Mouse (Mus musculus) skeletal muscle tissue, adult 2 months (tissue): Measurements from ENCODE around the gene Trpc2.
A peak's percentile ranks its signal among the peaks of the same experiment; 100 is the strongest.
"Not testable (repeated sequence)": the region's sequence is repeated elsewhere in the genome, so short reads cannot be mapped to it uniquely, and the experiment has no call there.

Experiments
- DNase-seq: peaks from one replicate; pipeline ENCODE4 v3.0.0-alpha.2; 2012; ENCODE audit warnings: low read depth, low spot score

The Trpc2 gene

DNA sequence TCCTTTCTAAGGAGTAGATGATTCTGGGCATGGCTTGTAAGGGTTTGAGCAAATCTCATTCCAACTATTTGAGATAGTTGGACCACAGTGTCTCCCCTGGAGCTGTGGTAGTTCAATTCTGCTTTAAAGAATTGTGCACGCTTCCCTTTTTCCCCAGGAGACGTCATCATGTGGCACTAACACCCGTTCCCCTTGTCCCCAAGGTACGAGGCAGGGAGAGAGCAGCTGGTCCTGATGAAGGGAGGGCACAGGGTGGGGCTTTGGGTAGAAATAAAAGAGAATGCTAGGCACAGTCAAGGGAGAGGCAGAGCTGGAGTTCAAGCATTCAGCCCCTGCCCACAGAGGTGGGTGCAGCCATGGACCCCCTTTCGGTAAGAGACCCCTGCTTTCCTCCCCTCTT, at the start of gene Trpc2:
TSS of gene Trpc2 (plus strand) at position 301 of the 400 bp plus-strand sequence.
- DNase-seq, result no peak

DNA sequence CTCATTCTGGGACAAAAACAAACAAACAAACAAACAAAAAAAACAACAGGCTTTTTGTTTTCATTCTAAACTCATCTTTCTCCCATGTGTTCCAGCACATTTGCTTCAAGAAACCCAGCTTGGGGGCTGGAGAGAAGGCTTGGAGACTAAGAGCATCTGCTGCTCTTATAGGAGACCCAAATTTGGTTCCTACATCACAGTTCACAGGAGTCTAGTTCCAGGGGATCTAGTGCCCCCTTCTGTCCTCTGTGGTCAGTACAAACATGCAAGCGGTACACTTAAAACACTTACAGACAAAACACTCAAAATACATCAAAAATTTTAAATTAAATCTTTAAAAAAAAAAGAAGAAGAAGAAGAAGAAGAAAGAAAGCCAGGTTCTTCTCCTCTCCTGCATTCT, 48.0 kb upstream of the Trpc2 start:
- no peak for DNase-seq

DNA sequence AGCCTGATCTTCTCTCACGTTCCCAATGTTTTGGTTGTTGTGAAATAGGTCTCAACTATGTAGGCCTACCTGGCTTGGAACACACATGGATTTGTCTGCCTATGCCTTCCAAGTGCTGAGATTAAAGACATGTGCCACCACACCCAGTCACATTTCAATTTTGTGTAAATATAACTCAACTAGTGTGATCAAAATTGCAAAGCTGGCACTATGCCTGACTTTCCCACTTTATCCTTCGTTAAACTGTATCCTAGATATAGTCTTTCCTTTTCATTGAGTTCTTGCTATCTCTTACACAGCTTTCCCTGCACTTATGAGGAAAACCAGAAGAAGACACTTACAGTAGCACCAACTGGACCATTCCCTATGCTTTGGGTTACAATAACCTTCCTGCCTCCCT, 47.4 kb upstream of the Trpc2 start:
- no peak for DNase-seq

DNA sequence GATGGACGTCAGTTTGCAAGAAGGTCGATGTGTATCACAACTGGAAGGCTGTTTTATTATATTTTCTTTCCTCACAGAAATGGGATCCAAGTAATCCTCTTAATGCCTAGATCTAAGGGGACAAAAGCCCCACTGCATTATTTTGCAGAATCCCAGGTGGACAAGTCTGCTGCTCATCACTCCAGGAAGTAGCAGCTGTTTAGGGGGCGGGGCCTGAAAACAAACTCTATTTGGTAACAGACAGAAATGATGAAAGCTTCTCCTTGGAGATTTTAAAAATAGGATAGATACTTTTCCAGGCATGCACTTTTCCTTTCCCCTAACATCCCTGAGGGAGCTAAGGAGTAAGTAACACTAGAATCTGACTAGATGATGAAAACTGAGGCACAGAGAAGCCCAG, 45.6 kb upstream of the Trpc2 start:
- no peak for DNase-seq

DNA sequence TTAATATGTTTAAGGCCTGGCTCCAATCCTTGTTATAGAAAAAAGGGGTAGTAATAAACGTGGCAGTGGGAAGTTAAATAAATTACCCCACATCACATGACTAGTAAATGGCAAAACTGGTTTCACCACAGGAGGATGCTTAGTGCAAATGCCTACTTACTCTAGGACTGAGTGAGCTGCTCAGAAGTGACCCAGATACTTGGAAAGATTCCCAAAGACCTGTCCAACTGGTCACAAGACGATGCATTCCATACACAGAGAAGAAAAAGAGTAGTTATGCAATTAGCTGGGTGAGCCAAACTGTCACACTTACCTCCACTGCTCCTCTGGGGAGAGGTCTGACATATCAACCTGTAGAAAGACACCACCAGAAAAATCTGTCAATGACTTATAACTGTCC, 40.6 kb upstream of the Trpc2 start:
- no peak for DNase-seq

DNA sequence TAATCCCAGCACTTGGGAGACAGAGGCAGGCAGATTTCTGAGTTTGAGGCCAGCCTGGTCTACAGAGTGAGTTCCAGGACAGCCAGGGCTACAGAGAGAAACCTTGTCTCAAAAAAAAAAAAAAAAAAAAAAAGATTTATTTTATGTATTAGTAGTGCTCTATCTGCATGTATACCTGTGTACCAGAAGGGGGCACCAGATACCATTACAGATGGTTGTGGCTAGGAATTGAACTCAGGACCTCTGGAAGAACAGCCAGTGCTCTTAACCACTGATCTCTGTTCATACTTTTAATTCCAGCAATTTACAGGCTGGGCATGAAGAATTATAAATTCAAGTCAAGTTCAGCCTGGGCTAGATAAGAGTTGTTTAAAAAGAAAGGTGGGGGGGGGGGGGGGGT, 34.4 kb upstream of the Trpc2 start:
- DNase-seq, result not testable (repeated sequence)

DNA sequence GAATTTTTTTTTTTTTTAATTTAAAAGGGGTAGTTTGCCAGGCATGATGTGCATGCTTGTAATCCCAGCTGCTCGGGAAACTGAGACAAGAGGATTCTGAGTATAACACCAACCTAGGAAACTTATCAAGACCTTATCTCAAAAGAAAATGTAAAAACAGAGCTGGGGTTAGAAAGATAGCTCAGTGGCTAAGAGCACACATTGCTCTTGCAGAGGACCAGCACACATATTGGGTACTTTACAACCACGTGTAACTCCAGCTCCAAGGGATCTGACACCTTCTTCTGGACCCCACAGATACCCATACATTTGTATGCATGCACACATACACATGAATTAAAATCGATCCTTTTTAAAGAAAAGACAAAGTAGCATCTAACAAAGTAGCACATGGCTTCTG, 21.6 kb upstream of the Trpc2 start:
- DNase-seq, result no peak

DNA sequence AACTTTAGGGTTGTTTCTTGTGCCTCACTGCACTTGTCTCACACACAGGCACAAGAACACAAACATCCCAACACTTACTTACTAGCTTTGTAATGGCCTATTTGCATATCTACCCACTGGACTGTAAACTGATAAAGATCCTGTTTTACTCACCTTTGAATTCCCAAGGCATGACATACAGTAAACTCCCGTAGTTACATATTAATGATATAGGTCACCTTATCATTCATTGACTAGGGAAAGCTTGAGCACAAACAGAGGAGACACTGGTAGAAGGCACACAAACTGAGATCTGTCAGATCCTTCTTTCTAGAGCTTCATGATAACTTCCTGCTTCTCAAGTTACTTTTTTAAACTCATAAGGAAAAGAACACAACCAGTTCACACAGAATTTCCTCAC, 20.7 kb upstream of the Trpc2 start:
- DNase-seq, result no peak

DNA sequence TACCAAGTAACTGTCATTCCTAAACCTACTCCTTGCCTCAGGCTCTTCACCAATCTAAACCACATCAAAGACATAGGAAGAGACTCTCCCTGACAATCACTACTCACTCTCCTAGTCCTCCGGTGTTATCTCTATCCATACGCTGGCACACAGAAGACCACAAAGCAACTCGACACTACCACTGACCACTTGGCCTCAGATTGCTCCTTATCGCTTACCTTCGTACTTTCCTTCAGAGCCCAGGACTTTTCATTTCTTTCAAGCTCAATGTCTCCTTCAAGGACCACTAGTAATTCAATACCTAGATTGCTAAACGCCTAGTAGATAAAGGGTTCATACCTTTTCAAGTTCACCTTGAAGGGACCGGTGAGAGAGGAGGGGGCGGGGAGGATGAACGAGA, 19.0 kb upstream of the Trpc2 start:
- DNase-seq, result no peak

DNA sequence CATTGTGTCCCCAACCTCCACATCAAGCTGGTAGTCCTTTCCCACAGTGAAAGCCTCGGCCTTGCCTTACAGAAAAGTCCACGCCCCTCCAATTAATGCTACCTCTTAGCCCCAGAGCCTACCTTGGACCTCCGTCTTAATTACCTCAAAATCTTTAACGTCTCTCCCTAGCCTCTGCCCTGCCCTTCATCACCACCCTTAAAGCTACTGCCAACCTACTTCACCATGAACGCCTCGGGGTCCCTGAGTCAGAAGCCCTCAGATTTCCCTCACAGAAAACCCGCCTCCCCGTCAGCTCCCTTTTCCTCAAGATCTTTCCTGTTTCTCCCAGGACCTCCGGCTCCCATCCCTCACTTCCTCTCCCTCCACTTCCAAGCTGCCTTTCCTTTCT, 18.3 kb upstream of the Trpc2 start:
- no peak for DNase-seq

DNA sequence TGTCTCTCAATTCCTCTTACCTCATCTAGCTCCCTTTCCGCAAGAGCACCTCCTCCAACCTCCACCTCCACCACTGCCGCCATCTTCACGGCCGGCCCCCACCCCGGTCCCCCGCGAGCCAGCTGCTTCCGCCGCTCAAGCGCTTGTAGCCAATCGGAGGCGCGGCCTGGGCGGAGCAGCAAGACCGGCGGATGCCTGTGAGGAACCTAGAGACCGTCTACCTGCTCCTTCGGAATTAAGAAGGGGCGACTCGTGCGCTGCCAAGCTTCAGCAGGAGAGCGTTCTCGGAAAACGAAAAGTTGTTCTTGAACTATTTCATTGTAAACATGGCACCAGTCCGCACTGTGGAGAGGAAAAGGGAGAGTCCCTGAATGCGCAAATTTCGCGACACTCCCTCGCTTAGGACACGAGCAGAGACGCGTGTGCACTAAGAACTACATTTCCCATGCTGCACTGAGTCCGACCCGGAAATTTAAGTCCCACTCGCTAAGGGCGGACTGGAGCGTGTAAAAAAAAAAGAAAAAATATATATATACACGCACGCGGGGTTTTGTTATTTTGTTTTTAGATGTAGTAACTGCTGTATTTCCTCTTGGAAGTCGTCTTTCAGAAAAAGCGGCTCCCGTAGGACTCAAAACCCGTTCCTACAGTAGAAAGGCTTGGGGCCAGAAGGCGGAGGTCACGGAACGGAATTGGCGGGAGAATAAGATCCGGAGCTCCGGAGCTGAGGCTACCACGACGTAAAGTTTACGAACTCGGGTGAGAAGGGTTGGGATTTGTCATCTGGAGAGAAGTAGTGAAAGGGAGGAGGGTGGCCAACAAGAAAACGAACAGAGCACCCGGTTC, 17.6 kb upstream of the Trpc2 start, which contains the start of the genes Rnf121, Xndc1 and Xntrpc:
TSS of gene Rnf121 (minus strand) at position 424 of the 846 bp plus-strand sequence.
TSS of gene Xndc1 (plus strand) at position 466 of the 846 bp plus-strand sequence.
TSS of gene Xntrpc (plus strand) at position 668 of the 846 bp plus-strand sequence.
- DNase-seq, result peak; percentile 88

DNA sequence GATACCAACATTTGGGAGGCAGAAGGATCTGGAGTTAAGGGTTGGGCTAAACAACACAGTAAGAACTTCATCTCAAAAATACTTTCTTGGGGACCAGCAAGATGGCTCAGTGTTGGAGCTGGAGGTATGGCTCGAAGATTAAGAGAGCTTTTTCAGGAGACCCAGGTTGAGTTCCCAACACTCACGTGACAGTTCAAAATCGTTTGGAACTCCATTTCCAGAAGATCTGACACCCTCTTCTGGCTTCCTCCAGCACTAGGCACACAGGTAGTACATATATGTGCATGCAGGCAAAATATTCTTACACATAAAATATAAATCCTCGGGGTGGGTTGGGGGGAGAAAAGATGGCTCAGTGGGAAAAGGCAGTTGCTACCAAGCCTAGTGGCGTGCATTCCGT, 16.6 kb upstream of the Trpc2 start:
- DNase-seq, result no peak

DNA sequence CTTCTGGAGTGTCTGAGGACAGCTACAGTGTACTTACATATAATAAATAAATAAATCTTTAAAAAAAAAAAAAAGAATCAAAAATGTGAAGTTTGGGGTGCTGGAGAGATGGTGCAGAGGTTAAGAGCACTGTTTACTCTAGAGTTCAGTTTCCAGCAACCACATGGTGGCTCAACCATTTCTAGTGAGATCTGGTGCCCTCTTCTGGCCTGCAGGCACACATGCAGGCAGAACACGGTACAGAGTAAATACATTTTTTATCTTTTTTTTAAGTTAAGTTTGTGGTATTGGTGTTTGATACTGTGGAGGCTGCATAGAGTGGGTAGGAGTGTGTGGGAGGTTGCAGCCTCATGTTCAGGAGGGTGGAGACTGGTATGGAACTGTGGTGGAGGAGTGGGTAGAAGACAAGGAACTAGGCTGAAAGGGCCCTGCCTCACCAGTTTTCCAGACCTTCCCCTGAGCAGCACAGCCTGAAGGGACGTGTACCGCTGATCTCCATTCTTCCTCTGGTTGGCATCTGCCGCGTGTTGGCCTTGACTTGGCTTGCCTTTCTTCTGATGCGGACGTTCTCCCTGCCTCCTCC, 6.1 kb upstream of the Trpc2 start:
- no peak for DNase-seq

DNA sequence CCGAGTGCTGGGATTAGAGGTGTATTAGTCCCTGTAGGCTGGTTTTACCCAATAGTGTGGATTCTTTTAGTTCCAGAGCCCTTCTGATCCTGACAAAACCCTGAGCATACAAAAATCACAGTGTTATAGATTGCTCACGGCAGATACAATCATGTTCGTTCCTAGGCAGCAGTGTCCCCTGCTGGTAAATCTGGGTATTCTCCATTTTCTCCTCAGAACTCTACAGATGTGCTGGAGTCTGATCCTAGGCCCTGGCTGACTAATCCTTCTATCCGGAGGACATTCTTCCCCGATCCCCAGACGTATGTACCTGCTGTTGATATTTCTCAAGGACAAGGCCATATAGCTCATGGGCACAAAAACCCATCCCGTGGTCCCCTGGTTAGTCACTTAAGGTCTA, 4.4 kb upstream of the Trpc2 start:
- no peak for DNase-seq

DNA sequence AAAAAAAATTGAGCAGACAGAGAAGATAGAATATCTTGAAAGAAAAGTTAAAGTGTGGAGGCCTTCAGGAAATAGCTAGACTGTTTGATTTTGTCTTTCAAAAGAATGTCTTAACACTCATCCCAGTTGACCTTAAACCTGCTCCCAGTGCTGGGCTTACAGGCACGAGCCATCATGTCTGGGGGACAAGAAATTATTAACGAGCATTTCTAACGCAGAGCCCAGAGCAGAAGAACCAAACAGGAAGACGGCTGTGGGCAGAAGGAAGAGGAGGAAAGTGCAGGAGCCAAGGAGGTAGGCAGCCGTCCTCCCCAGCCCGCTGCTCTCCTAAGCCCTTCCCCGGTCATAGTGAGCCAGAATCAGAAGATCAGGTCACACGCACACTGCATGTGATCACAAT, 2.6 kb upstream of the Trpc2 start:
- no peak for DNase-seq

DNA sequence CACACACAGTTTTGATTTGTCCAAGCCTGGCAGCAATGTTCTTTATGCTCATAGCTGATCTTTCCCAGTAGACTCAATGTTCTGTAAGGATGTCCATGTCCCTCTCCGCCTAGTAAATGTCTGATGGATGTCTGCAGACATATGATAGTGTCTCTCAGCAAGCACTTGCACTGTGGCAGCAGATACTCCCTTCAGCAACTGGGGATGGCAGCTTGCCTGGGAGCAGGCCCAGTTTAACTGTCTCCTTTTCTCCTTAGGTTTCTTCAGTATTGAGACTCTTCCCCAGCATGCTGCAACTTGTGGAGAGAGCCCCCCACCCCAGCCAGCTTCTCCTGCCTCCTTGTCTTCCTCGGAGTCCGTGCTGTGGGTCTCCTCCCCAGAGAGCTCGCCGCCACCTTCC, 1.1 kb upstream of the Trpc2 start:
- peak; percentile 54 for DNase-seq

DNA sequence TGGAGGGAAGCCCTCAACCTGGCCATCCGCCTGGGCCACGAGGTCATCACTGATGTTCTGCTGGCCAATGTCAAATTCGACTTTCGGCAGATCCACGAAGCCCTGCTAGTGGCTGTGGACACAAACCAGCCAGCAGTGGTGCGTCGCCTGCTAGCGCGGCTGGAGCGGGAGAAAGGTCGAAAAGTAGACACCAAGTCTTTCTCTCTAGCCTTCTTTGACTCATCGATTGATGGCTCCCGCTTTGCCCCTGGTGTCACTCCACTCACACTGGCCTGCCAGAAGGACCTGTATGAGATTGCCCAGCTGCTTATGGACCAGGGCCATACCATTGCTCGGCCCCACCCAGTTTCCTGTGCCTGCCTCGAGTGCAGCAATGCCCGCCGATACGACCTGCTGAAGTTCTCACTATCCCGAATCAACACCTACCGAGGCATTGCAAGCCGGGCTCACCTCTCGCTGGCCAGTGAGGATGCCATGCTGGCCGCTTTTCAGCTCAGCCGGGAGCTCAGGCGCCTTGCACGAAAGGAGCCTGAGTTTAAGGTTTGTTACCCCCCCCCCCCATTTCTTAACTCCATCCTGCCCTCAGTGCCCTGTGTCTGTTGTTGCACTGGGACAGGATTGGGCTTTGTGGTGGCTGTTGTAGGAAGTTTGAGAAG, 1.3 kb downstream of the Trpc2 start:
- DNase-seq, result no peak

DNA sequence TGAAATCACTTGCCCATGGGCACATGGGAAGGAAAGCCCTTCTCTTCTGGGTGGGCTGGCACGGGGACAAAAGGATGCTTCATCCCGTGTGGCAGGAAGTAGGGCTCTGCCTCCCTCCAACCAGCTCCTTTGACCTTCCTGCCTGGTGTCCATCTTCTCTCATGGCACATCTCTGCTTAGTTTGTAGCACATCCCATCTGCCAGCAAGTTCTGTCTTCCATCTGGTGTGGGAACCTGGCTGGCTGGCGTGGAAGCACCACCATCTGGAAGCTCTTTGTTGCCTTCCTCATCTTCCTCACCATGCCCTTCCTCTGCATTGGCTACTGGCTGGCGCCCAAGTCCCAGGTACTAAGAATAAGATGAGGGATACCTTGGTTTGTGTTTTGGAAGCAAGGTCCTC, 4.4 kb downstream of the Trpc2 start:
- no peak for DNase-seq

DNA sequence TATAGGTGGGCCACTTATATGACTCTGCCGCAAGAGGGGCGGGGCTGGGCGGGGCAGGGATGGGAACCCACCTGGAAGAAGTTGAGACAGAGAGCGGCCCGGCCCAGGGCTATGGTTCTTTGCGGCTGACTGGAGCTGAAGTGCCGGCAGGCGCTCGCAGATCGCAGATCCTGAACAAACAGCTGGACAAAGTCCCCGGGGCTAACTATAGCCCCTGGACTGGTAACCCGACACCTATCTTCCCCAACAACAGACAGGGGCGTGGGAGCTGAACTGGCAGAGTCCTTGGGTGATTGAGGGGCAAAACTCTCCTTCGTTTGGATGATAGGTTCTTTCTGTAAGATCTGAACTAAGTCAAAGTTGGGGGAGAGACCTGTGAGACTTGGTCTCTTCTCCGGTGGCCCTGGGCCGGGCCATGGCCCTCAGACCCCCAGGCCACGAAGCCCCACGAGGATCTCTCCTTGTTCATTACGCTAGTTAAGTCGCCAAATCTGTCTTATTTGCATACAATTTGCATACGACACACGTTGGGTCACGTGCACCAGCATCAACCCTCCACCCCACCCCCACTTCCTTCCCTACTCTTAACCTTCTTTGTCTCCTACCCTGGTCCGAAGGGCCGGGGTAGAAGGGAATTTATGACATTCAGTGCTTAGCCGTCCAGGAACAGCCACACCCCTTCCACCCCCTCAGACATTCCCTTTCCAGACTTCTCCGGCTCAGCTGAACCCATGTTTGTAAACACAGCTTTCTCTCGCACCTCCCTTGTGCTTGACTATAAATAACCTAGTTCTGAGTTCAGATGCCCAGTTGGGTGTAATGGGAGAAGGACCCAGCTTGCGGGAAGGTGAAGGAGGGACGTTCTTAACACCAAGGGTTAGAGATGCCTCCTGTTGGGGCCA, 17.1 kb downstream of the Trpc2 start:
- DNase-seq, result peak; percentile 88

DNA sequence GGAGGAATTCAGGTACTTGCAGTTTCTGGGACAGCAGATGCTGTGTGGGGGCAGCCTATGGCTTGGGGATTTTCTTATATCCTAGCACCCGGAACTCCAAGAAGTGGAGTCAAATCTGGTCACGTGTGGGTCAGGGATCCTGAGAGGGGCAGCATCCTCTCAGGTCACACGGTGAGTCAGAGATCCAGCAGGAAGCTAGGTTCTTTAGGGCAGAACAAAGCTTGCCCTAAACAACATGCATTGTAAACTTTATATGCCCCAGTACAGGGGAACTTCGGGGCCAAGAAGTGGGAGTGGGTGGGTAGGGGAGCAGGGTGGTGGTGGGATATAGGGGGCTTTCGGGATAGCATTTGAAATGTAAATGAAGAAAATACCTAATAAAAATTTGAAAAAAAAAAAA, 18.0 kb downstream of the Trpc2 start:
- no peak for DNase-seq

DNA sequence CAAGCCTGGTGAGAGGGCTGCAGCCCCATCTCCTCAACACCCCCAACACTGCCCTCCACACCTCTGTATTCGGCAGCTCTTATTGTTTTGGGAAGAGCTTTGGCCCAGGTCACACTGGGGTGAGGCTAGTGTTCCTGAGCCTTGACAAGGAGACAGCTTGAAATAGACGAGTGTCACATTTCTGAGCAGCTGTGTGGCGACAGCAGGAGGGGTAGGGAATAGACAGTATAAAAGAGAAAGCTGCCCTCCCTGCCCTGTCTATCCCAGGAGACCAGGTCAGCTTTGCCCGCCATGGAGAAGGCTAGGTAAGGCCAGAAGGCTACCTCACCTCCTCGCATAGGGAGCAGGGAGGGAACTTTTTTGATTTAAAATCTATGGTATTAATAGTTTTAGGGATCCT, 18.6 kb downstream of the Trpc2 start, which contains the start of gene Art1:
TSS of gene Art1 (plus strand) at position 257 of the 400 bp plus-strand sequence.
- peak; percentile 94 for DNase-seq

DNA sequence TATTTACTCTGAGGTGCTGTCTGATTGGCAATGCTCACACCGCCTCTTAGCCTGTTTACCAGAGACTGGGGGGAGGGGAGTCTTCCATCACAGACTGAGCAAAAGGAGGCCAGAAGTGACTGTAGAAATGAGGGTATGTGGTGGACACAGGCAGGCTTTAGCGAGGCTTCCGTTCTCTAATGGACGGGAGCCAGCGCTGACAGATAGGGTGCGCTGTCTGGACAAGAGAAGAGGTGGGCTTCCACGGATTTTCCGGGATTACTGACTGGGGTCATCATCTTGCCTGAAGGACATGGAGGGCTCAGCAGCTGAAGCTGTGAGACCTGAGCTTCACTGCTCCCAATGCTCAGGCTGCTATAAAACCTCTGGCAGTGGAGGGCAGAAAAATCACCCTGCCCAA, 19.3 kb downstream of the Trpc2 start:
- no peak for DNase-seq
